Mouse (Mus musculus) limb, embryonic 11.5 days (tissue): ENCODE data around the gene Abr. TPM values are rescaled to one million over a fixed set of nuclear protein-coding genes. Genes with fewer than 3 reads are reported as not detected.
A peak's percentile ranks its signal among the peaks of the same experiment; 100 is the strongest.

ENCODE experiments used
- ATAC-seq: fragments of 200-750 bp; cut with Nextera tagmentation; 2 replicates; pipeline ENCODE4 v1.8.0; 2017; ENCODE audit warnings: low read depth; ENCODE audit not compliant: insufficient number of reproducible peaks, low FRiP score, low TSS enrichment
- DNase-seq: peaks from one replicate; pipeline ENCODE4 v3.0.0-alpha.2; 2015; ENCODE audit warnings: low spot score
- H3K27ac ChIP-seq: fragments of 300-500 bp; sonication (generic); replicated peaks from 2 replicates; pipeline ENCODE4 v1.5.1; 2014; ENCODE audit warnings: low read depth, mild to moderate bottlenecking, low read length
- H3K27me3 ChIP-seq: fragments of 300-500 bp; sonication (generic); 2 replicates; pipeline ENCODE4 v1.6.1; 2014; ENCODE audit warnings: mild to moderate bottlenecking, low read length, mixed read lengths; ENCODE audit not compliant: control insufficient read depth, insufficient read depth
- H3K36me3 ChIP-seq: fragments of 300-500 bp; sonication (generic); 2 replicates; pipeline ENCODE4 v1.6.1; 2014; ENCODE audit warnings: mild to moderate bottlenecking, low read length, moderate library complexity, mixed read lengths; ENCODE audit not compliant: control insufficient read depth, insufficient read depth
- H3K4me1 ChIP-seq: fragments of 300-500 bp; sonication (generic); 2 replicates; pipeline ENCODE4 v1.6.1; 2014; ENCODE audit warnings: low read length, mixed read lengths; ENCODE audit not compliant: control insufficient read depth, insufficient read depth
- H3K4me2 ChIP-seq: fragments of 300-500 bp; sonication (generic); 2 replicates; pipeline ENCODE4 v1.6.1; 2014; ENCODE audit warnings: low read depth, mild to moderate bottlenecking, moderate library complexity; ENCODE audit not compliant: severe bottlenecking
- H3K4me3 ChIP-seq: fragments of 300-500 bp; sonication (generic); 2 replicates; pipeline ENCODE4 v1.5.1; 2014; ENCODE audit warnings: low read depth, low read length
- H3K9ac ChIP-seq: fragments of 300-500 bp; sonication (generic); 2 replicates; pipeline ENCODE4 v1.6.1; 2014; ENCODE audit warnings: mild to moderate bottlenecking, low read length
- H3K9me3 ChIP-seq: fragments of 300-500 bp; sonication (generic); 2 replicates; pipeline ENCODE4 v1.6.1; 2016; ENCODE audit warnings: low read length; ENCODE audit not compliant: control insufficient read depth
- WGBS: fragments of 180-500 bp; shearing (Covaris S2); extraction: QIAGEN DNeasy Blood & Tissue Kit; methylation state at CpG from one replicate; pipeline ENCODE4 v1.1.7; 2014; 5-methylcytosine and 5-hydroxymethylcytosine counted together
- polyA plus RNA-seq: library from polyadenylated mRNA; unstranded; fragments of >200 nt; fragmentation: Nextera tagmentation; extraction: Ambion mirVana; gene quantifications from 2 replicates; pipeline ENCODE4 v1.2.1, GENCODE M21; 2014

Gene Abr
- polyA plus RNA-seq, 1 experiment from 2014 or later: 45.2 TPM

DNA sequence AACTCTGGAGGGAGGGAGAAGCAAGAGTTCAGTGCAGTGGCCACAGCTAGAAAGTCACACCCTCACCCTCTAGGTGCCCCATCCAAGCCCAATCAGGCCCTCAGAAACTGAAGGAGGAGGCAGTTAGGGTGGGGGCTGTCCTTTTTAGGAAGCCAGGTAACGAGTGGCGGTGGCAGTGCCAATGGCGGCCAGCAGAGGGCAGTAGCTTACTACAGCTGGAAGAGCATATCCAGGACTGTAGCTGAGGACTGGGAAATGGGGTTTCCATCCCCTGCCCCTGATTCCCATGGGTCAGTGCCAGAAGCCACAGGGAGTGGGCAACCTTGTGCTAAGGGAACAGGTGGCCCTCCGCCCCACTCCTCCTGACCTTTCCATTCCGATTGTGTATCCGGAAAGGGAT, 165.9 kb downstream of the Abr start:
- H3K4me3 ChIP-seq: no peak overlapping the region
- peak; percentile 95 for DNase-seq
- no peak overlapping the region for H3K27ac ChIP-seq
- H3K36me3 ChIP-seq: peaks cover 14% of the 10 kb centered on the region
- 0 out of 2 replicates have a peak, but pooled peaks have one; percentile 50 for ATAC-seq
- H3K9ac ChIP-seq: no peak overlapping the region
- WGBS: 15% methylated on average over 6 of the region's 6 CpGs
- no peaks in the 10 kb centered on the region for H3K27me3 ChIP-seq
- H3K4me2 ChIP-seq: no peak overlapping the region
- 0 out of 2 replicates have a peak, but pooled peaks cover 3% of the 10 kb centered on the region for H3K4me1 ChIP-seq
- H3K9me3 ChIP-seq: no peaks in the 10 kb centered on the region

DNA sequence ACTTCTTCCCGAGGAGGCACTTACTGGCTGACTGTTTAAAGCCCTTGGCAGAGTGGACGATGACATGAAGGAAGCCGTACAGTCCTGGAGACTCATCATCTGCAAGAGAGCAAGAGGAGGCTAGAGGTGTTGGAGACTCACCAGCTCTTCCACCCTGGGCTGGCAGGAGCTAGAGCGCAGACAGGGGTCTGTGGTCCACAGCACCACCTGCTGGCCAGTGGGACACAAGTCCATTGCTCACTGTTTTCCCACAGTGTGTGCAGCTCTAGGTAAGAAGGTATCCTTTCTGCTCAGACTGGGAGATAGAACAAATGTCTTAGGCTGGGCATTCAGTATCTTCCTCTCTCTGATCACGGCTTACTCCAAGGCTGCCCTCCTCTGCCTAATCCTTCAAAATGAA, 167.6 kb downstream of the Abr start:
- Histone ChIP-seq H3K4me2 (no peak overlapping the region), H3K4me1 (peaks cover 15% of the 10 kb centered on the region), H3K9me3 (no peaks in the 10 kb centered on the region), H3K36me3 (peaks cover 12% of the 10 kb centered on the region), H3K4me3 (no peak overlapping the region), H3K9ac (no peak overlapping the region), H3K27me3 (no peaks in the 10 kb centered on the region), H3K27ac (no peak overlapping the region)
- 64% methylated on average over 5 of the region's 5 CpGs for WGBS
- peak; percentile 31; the same call in 1 of the 2 replicates for ATAC-seq
- peak; percentile 87 for DNase-seq

DNA sequence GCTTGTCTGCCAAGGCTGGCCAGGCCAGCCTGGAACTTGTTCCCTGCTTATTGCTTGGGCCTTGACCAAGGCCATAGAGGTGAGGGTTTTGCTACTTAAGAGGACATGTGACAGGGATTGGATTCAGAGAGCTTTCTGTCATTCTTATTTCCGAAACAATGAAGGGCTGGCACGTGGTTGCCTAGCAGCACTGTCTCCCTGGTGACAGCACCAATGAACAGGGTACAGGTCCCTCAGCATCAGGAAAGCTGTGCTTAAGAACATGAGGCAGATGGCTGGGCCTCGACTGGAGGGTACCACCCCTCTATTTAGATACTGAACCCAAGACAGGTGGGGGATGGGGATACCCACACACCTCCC, 171.9 kb downstream of the Abr start:
- ATAC-seq (no peak), DNase-seq (no peak)
- WGBS: 36% methylated on average over 3 of the region's 3 CpGs
- Histone ChIP-seq H3K9me3 (no peaks in the 10 kb centered on the region), H3K4me3 (no peak overlapping the region), H3K27me3 (no peaks in the 10 kb centered on the region), H3K9ac (no peak overlapping the region), H3K36me3 (peaks cover 8% of the 10 kb centered on the region), H3K4me1 (peaks cover 51% of the 10 kb centered on the region), H3K27ac (peak overlapping the region; percentile 83), H3K4me2 (no peak overlapping the region)

DNA sequence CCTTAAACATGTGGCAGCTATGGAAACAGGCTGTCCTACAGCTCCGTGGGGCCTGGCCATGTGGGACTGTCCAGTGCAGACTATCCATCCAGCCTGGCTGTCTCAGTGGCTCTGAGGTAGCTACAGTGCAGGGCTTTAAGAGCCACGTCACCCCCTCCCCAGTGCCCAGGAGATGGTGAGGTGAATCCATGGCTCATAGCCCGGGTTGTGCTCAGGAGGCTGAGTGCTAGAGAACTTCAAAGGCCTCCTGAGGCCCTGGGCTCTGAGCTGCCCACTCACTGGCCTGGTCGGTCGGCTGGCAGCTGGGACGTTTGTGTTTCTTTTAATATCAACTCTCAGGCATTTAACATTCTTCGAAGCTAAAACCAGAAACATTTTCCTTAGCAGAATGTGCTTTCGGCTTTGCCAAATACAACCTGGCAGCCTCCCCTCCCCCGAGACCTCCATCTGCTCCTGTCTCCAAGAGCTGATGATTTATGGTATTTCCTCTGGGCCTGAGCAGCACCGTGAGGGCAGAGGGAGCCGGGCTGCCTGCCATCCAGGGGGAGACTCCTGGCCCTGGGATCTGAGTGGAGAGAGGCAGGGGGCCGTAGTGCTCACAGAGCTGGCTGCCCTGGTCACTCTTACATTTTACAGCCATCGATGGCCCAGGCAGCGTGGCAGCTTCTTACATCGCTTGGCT, 172.5 kb downstream of the Abr start:
- Histone ChIP-seq H3K9me3 (no peaks in the 10 kb centered on the region), H3K36me3 (peaks cover 8% of the 10 kb centered on the region), H3K4me1 (peaks cover 54% of the 10 kb centered on the region), H3K27me3 (no peaks in the 10 kb centered on the region), H3K4me3 (no peak overlapping the region), H3K9ac (peak overlapping the region; percentile 36; the same call in 1 of the 2 replicates), H3K27ac (peak overlapping the region; percentile 83), H3K4me2 (no peak overlapping the region)
- DNase-seq: peak; percentile 71
- WGBS: 13% methylated on average over 15 of the region's 15 CpGs
- ATAC-seq: peak; percentile 60; the same call in 1 of the 2 replicates

DNA sequence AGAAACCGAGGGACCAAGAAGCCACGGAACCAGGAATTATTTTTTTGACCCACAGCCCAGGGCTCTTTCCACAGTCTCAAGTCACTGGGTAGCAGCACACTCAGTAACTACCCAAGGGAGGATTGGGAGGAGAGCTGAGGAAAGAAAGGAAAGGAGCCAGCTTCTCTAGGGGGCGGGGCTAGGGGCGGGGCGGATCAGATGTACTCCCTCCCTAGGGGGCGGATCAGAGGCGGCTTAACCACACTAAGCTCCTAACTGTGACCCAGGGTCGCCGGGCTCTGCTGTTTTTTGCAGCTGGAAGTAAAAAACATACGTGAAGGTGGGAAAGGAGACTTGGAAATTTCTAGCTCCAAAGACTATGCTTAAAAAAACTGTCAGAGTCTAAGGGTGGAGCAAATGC, 175.9 kb downstream of the Abr start:
- Histone ChIP-seq H3K4me2 (peak overlapping the region; percentile 13; the same call in 1 of the 2 replicates), H3K27me3 (no peaks in the 10 kb centered on the region), H3K4me1 (peaks cover 56% of the 10 kb centered on the region), H3K36me3 (no peaks in the 10 kb centered on the region; the same call in 1 of the 2 replicates), H3K4me3 (no peak overlapping the region), H3K9me3 (no peaks in the 10 kb centered on the region), H3K9ac (no peak overlapping the region), H3K27ac (peak overlapping the region; percentile 74)
- DNase-seq (peak; percentile 71), ATAC-seq (no peak)
- WGBS: 3% methylated on average over 10 of the region's 10 CpGs

DNA sequence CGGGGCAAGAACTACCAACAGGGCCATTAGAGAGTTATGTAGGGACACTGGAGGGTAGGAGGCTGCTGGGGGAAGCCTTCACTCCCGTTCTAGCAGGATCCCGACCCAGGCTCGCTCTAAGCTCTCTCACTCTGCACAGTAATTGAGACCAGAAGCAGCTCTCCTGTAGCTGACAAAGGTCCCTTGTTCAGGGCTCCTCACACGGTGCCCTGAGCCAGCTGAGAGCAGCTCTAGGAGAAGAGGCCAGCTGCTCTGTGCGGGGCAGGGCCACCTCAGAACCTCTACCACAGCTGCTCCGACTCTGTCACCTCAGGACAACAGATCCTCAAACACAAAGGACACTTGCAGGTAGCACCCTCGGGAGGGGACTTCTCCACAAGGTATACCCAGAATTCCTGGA, 176.7 kb downstream of the Abr start:
- no peak overlapping the region for H3K4me3 ChIP-seq
- no peaks in the 10 kb centered on the region for H3K27me3 ChIP-seq
- H3K4me1 ChIP-seq: peaks cover 55% of the 10 kb centered on the region
- 17% methylated on average over 8 of the region's 8 CpGs for WGBS
- no peak overlapping the region for H3K9ac ChIP-seq
- H3K9me3 ChIP-seq: no peaks in the 10 kb centered on the region
- no peak overlapping the region for H3K4me2 ChIP-seq
- DNase-seq (peak; percentile 71), ATAC-seq (peak; percentile 15; the same call in 1 of the 2 replicates)
- no peaks in the 10 kb centered on the region for H3K36me3 ChIP-seq
- peak overlapping the region; percentile 74 for H3K27ac ChIP-seq

DNA sequence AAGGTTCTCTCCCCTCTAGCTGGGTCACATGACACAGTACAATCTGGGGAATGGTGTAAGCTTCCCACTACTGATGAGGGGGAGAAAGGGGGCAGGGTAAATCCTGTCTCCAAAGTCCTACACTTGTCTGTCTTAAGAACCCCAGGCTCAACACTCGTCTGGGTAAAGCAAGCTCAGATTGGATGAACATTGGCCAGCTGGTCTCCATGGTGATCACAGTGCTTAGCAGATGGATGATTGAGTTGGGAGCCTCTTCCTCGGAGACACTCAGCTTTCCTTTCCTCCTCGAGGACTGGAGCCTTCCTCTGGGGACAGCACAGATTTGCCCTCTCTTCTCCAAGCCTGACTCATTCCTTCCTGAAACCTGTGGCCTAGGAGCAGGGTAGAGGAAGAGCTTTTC, 182.4 kb downstream of the Abr start:
- no peaks in the 10 kb centered on the region for H3K9me3 ChIP-seq
- no peak overlapping the region for H3K9ac ChIP-seq
- ATAC-seq (no peak), DNase-seq (no peak)
- no peak overlapping the region for H3K4me3 ChIP-seq
- H3K4me2 ChIP-seq: no peak overlapping the region
- peaks cover 27% of the 10 kb centered on the region for H3K4me1 ChIP-seq
- no peak overlapping the region for H3K27ac ChIP-seq
- WGBS: 31% methylated on average over 3 of the region's 3 CpGs
- H3K27me3 ChIP-seq: no peaks in the 10 kb centered on the region
- no peaks in the 10 kb centered on the region for H3K36me3 ChIP-seq

DNA sequence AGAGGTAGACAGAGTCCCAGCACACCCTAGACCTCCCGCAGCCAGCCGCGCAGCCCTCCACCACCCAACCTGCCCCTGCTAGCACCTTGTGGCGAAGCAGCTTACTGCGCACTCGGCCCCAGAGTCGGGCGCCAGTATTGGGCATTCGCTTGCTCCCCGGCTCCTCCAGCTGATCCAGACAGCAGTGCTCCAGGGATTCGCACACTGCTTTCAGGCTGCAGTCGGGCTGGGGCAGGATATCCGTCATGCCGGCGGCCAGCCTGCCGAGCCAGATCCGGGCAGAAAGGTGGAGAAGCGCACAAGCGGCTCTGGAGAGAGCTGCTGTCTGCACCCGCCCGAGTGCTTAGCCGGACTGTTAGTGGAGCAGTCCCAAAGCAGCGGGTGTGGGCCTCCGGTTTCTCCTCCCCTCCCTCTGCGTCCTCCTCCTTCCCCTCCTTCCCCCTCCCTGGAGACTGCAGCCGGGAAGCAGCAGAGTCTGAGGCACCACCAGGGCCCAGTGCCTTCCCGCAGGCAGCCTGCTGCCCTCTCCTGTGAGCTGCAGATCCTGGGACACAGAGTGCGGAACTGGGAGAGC, 185.2 kb downstream of the Abr start:
- Histone ChIP-seq H3K4me1 (peaks cover 30% of the 10 kb centered on the region), H3K9me3 (no peaks in the 10 kb centered on the region), H3K27ac (peak overlapping the region; percentile 85), H3K9ac (peak overlapping the region; percentile 50), H3K27me3 (no peaks in the 10 kb centered on the region), H3K4me3 (peak overlapping the region; percentile 25), H3K4me2 (peak overlapping the region; percentile 66), H3K36me3 (no peaks in the 10 kb centered on the region)
- DNase-seq (peak; percentile 80), ATAC-seq (peak; percentile 70)
- 4% methylated on average over 28 of the region's 28 CpGs for WGBS
